Mouse (Mus musculus): ENCODE measurements around the gene Gabrr2.

Gabrr2 gene

DNA sequence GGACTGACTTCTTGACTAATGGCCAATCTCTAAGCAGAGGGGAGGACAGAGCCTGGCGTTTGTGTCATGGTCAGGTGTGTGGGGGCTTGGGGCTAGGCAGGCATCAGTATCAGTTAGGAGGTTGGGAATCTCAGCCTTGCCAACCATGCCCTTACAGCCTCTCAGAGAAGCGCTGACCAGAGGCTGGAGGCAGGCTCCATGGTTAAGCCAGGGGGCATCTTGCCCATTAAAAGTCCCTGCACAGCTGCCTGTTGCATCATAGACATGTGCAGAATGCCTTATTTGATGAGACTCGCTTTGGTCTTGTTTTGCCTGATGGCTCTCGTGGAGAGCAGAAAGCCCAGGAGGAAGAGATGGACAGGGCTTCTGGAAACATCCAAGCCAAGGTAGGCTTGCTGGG is at the start of gene Gabrr2:
TSS of gene Gabrr2 (plus strand) at position 19 of the 400 bp plus-strand sequence.
- 83% methylated on average over 4 of the region's 4 CpGs for WGBS

DNA sequence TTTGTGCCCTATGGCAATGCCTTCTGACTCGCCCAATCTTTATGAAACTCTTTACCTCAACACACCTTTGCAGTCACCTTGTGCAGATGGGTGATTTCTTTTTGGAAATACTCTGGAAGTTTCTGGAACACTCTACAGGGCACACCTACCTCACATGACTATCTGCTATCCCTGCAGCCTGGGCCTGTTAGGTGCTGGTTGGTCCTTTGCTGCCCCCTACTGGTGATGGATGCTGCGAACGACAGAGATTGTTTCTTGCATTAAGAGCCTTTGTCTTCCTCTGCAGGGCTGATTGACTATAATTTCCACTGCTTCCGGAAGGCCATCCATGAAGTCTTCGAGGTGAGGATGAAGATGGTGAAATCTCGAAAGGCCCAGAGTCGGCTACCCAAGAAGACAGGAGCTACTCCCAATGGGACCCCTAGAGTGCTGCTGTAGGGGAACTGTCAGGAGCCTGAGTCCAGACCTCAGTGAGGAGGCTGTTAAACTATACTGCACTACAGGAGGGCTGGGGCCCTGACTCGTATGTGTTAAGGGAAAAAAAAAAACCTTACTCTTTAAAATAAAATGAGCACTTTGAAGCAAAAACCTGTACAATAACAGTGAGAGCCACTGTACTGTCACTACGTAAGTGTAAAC is 44.3 kb upstream of the Gabrr2 start:
- 40% methylated on average over 9 of the region's 9 CpGs for WGBS

DNA sequence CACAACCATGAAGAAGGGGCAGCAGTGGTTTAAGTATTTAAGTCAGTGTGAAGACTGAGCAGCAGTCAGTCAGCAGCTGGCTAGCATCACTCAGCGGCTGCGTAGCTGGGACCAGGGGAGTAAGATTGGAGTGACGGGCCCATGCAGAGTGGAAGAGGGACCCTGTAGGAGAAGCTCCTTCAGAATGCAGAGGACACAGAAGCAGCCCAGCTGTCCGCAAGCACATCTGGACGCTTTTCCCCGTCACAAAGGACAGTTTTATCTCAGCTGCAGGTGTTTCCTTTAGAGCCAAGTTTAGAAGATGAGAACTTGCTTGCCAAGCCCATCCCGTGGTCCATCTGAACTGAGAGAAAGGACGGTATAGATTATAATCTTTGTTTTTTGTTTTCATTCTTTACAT is 38.4 kb upstream of the Gabrr2 start:
- 75% methylated on average over 8 of the region's 8 CpGs for WGBS

DNA sequence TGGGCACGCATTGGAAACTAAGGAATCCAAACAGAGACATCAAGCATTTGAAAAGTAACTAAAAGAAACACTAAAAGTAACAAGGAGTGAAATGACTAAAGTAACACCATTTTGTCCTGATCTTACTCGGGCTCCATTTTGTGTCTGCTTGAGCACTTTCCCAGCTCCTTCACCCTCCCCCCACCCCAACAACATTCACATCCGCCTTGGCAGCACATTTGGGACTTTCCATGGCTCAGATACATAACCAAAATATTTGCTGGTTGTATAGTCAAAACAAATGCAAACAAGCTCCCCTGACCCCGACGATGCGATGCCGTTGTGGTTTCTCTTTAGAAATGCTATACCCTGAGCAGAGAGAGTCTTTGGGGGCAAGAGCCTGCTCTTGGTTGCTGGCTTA is 33.7 kb upstream of the Gabrr2 start:
- 81% methylated on average over 7 of the region's 7 CpGs for WGBS

DNA sequence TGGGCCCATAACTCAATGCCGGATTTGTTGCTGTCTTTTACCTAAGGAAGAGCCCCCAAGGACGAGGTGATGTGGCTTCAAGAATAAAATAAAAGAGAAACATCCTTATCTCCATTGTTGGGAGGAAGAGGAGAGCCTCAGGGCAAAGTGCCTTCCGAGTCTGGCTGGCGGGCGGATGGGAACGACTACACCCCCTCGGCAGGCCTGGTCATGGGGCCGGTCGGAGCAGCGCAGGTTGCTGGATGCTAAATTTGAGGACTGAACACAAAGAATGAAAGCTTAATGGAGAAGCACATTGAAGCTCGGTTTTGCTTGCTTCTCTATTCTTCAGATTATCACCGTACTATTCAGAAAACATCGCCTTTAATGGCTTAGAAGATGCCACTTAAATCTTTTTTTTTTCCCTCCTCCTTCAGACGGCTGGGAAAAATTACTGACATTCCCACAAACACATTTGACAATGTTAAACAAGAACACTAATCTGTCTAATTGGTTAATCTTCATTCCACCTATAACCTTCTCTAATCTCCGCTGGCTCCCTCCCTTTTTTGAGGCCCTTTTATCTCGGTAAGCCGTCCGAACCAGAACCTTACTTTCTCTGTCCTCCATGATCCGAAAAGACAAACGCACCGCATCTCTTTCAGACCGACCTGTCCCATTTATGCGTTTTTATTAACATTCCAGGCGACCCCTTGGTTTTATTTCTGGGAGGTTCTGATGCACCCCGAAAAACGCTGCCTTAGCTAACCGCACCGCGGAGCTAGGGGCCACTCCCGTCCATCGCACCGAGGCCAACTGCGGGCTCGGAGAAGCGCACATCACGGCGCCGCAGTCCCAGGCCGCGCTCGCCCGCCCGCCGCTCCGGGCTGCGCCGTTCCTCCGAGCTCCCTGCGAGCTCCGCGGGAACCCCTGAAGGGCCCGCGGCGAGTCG is 32.3 kb upstream of the Gabrr2 start:
- WGBS, result under 1% methylated on average over 55 of the region's 55 CpGs

DNA sequence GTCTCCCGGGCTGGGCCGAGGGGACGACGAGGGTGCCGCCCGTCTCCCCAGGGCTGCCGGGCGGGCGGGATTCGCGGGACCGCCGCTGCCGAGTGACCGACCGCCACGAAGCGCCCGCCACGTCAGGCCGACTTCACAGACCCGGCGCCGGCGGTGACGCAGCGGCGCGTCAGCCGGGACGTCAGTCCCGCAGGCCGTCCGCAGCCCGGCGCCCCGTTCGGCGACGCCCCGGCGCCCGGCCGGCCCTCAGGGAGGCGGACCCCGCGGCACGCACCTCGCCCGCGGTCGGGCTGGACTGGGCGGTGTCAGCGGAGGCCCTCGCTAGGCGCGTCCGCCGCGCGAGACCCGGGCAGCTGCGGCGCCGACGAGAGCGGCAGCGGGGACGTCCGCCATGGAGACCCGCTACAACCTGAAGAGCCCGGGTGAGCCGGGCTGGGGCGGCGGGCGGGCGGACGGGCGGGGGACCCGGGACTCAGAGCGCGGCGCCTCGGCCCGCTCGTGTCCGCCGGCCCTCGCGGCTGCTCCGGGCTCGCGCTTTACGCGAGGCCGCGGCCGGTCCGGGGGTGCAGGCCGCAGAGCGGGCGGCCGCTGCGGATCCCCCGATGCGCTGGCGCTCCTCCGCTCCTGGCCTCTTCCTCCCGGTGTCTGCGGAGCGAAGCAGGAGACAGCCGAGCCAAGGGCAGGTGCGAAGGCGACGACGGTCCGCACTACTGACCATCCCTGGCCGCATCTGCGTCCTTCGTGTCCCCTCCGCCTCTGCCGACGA is 31.4 kb upstream of the Gabrr2 start, which contains the start of gene Ube2j1:
TSS of gene Ube2j1 (plus strand) at position 222 of the 766 bp plus-strand sequence.
- under 1% methylated on average over 123 of the region's 123 CpGs for WGBS

DNA sequence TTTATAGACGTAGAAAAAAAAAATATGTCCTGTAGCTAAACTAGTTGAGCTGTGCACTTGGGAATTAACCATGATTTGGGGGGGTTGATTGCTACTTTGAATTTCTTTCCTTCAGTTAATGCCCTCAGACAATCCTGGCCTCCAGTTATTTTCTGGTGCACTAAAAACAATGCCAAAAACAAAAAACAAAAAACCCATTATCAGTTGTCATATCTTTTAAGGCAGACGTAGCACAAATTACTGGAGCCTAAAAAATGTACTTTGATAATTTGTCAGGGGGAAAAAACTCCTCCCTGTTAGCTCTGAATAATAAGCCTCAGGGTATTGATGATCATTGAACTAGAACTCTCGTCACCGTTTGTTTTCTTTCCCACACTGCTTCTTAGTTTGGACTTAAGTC is 30.8 kb upstream of the Gabrr2 start:
- 8% methylated on average over 4 of the region's 4 CpGs for WGBS

DNA sequence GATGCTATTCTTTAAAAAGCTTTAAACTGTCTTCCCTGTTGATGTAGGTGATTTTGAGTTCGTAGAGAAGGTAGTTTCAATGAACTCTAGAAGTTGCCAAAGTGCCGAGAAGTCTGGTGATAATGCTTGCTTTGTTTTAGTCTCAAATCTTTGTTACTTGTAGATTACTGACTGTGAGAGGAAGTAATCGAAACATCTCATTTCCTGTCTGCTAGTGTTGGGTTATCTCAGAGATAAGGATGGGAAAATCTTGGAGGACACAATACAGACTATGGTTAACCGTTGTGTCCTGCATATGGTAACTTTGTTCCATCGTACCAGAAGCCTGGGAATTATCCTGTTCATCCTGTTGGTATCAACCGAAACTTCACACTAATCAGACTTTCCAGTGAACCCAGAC is 29.3 kb upstream of the Gabrr2 start:
- 76% methylated on average over 6 of the region's 6 CpGs for WGBS

DNA sequence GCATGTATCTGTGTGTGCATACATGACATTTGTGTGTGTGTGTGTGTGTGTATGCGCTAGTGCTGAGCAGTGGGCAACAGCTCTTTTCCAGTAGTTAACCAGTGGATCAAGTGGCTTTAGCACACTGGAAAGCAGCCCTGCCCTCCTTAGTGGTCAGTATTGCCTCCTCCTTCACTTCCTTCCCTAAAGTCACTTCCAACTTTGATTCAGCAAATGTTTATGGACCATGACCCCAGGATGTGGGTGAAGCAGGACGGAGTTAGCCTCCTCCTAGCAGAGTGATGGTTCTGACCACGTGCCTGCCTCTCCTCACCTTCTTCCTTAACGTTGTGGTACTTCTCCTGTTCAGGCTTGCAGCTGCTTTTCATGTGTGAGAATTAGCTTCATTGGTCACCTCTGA is 23.0 kb upstream of the Gabrr2 start:
- 81% methylated on average over 4 of the region's 4 CpGs for WGBS

DNA sequence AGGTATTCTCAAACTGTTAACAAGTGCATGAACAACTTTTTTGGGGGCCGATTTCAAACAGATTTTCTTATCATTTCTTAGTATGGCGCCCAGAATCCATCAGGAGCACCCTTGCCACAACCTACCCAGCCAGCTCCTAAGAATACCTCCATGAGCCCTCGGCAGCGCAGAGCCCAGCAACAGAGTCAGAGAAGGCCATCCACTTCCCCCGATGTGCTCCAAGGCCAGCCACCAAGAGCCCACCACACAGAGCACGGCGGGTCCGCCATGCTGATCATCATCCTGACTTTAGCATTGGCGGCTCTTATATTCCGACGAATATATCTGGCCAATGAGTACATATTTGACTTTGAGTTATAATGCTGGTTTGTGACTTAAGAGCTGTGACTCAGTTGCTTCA is 13.2 kb upstream of the Gabrr2 start:
- WGBS, result 93% methylated on average over 11 of the region's 11 CpGs

DNA sequence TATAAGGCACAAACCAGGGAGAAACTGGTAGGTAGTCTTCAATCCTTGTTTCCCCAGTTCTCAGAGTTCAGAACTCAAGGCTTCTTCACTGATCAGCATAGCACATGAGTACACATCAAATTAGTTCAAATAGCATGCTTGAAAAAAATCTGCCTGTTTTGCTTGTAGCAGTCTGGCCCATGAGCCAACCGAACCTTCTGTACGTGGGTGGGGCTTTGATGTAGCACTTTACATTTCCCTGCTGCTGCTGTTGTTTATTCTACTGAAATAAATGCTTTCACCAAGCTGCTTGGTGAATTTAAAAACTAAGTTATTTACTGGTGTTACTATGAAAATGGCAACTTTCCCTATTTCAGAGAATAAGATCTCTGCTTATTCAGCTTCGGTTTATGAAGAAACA is 10.7 kb upstream of the Gabrr2 start:
- 59% methylated on average over 3 of the region's 3 CpGs for WGBS

DNA sequence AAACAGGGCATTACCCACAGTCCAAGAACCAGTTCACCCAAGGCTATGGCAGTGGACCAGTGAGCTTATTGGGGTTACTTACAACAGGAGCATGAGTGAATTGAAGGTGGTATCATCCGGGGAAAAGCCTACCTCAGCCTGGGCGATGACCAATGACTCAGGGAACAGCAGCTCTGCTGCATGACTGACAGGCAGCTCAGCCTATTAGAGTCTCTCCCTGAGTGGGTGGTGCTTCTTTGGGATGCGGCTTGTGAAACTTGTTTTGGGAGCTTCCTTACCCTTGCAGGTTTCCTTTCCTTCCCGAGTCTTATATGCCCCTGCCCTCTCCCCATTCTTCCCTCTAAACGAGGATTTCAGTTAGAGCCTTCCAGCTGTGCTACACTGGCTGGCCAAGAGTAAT is 10.1 kb upstream of the Gabrr2 start:
- 79% methylated on average over 5 of the region's 5 CpGs for WGBS

DNA sequence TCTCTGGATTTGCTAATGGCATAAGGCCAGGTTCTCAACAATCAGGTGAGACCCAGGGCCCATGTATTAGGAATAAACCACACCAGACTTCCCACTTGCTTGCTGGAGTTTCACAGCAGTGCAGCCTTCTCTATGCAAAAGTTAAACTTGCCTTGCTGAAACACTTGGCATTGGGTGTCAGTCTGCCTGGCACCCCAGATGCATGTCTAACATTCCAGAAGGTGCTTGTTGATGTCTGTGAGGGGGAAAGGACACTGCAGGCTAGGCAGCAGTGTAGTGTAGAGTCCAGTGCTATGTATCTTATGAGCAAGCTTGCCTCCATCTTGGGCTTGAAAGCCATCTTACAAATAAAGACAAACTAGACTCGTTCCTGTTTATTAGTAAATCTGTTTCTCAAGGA is 6.5 kb upstream of the Gabrr2 start:
- 92% methylated on average over 1 of the region's 1 CpGs for WGBS

DNA sequence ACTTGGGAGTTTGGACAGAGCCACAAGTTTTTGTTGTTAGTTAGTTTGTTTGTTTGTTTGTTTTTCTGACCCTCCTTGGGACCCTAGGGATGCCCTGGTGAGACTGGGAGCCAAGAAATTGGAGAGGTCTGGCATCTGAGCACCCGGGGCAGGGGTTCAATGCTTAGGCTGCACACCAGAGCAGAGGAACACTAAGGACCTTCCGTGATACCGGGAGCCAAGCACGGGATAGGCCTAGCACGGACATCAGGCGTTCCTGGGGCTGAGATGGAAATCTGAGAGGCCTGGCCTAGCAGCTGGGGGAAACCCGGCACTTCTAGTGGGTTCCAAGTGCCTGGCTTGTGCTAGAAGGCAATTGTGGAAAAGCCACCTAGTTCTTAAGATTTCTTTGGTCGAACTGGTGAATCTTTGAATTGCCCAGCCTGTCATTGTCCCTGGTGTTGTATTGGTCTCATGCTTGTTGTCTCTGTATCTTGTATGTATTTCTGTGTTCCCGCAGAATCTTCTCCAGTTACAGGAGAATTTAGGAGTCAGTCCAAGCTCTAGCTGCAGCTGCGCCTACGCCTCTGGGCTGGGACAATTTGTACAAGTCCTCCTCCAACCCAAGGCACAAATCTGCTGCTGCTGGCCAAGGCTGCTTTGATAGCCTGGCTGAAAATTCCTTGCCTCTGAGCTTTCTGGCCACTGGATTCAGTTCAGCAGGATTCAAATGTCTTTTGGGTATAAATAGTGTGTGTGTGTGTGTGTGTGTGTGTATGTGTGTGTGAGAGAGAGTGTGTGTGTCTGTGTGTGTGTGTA is 4.7 kb upstream of the Gabrr2 start:
- 67% methylated on average over 11 of the region's 11 CpGs for WGBS

DNA sequence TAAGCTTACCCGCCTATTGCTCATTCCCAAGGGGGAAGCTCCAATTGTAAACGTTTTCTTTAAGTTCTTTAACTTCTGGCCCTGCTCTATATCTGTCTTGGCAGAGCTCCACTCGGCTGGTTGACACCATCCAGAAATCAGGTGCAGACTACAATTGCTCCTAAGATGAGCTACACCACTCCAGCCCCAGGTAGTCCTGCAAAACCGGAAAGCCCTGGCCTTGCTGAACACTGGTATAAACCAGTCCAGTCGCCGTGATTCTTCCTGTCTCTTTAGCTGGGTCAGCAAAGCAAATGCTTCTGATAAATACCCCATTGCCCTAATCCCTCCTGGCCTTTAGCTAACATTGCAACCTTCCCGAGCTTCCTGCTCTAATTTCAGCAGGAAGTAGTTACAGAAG is 1.6 kb upstream of the Gabrr2 start:
- 69% methylated on average over 7 of the region's 7 CpGs for WGBS

DNA sequence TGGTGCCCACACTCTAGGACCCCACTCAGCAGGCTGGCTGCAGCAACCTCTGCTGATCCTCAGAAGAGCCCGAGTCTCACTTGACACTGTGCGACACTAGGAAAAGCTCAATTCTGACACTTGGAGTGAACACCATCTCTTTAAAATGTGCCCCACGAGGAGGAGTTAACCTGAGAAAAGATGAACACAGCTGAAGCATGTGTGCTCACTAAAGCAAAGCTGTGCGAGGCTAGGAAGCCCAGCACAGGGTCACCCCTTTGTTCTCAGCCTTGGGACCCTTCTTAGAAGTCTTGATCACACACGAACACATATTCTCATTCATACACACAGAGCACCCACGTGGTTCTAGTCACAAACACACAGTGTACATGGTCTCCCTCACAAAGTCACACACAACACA is 2.2 kb downstream of the Gabrr2 start:
- 81% methylated on average over 6 of the region's 6 CpGs for WGBS

DNA sequence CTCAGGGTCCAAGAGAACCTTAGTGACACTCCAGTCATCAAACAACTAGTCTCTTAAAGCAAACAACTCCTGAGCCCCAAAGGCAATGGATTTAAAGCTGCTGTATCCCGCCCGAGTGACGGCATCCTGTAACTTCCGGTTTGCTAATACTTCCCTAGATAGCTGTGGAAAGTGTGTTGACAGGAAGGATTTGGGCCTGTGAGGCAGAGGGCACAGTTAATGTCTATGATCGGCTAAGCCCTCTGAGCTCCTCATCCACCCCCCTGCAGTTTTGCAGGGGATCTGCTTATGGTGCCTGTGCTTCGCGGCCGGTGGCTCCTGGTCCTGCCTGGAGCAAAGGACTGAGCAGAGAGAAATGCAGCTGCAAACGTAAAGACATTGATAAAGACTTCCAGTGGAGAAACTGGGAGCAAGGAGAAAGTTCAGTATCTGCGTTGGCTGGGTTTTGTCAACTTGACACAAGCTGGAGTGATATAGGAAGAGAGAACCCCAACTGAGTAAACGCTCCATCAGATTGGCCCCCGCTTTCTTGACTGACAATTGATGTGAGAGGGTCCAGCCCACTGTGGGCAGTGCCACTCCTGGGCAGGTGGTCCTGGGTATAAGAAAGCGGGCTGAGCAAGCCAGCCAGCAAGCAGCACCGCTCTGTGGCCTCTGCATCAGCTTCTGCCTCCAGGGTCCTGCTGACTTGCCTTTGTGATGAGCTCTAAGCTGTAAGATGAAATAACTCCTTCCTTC is 3.6 kb downstream of the Gabrr2 start:
- 78% methylated on average over 14 of the region's 14 CpGs for WGBS

DNA sequence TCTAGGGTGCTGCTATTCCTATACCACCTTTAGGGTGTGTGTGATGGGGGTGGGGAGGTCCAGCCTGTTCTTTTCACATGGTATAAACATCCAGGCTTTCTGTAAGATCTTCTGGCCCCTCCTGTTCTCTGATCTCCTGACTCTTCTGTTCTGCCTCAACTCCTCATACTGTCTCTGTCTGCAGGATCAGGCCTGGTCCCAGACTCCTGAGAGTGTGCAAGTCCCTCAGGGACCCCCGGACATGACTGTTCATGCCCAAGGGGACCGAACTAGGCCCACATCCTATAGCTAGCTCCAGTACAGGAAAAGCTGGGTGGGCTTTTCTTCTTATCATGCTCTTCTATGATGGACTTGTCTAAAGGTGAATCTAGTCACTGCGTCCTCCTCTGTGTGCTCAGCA is 4.5 kb downstream of the Gabrr2 start:
- 97% methylated on average over 3 of the region's 3 CpGs for WGBS

DNA sequence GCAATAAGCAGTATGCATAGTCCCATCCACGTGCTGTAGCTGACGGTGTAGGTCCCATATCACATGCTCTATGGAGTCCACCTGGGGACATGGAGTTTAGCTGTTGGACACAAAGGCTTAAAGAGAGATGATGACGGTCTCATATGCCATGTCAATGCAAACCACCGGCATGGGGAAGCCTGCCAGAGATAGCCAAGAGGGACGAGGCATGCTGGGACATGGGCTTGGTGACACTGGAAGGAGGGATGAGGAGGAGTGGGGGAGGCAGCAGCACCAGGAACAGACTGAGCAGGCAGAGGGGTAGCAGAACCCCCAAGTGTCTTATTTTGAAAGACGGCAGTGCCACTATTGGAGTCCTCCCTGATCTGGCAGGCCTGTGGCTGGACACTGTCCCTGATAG is 5.0 kb downstream of the Gabrr2 start:
- 94% methylated on average over 6 of the region's 6 CpGs for WGBS

DNA sequence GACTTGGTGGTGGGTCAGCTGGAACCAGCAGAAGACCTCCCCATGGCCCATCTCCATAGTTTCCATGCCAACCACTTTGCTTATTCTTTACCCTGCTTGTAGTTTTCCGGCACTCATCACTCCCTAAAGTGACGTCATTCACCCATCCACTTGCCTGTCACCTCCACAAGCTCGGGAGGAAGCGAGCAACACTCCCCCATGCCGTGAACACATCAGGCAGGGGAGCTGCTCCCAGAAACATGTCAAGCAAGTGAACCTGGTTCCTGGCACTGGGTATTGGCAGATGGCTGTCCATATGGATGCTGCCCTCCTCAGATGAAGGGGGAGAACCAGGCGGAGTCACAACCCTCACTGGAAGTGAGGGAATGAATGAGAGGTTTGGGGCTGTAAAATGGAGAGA is 6.1 kb downstream of the Gabrr2 start:
- WGBS, result 42% methylated on average over 6 of the region's 6 CpGs

DNA sequence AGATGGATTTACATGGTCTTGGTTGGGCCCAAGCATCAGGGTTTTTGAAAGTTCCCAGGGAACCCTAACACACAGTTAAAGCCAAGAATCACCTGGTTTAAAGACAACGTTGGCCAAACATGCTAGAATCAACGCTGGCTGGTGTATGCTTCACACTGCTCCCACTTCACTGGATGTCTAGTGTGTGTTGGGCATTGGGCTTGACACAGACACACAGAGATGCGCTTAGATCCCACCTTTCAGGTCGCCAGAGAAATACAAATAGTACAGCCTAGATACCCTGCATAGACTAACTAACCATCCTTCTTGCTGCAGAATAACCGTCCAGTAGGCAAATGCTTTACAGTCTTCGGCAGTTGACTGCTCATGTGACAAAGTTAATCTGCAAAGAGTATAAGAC is 7.5 kb downstream of the Gabrr2 start:
- WGBS, result 93% methylated on average over 6 of the region's 6 CpGs

All from cerebral cortex, adult 2 months (tissue).